Mouse (Mus musculus) kidney, postnatal 14 days (tissue): ENCODE measurements at regions not wholly inside any gene's neighbourhood (a gene's known extent, or its start where the extent isn't known, plus 50 kb on each side); places are given as distances from the start of the nearest gene placed in this dataset.

Source experiments
- DNase-seq: peaks from one replicate; pipeline ENCODE4 v3.0.0; 2022; ENCODE audit warnings: mixed read lengths

DNA sequence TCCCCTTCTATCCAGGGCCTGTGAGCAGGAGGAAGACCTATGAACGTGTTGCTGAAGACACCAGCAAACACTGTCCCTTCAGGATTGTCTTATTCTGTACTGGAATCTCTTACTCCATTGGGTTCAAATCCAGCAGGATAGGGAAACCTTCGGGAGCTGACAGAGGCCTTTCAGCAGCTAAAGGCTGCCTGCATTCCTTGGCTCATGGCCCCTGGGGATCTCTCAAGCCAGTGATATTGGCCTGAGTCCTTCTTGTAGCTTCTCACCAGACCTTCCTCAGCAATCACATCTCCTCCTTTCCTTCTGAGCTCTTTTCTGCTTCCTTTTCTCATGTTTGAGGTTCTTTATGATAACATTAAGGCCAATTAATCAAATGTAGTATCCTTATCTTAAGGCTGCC is 103.8 kb upstream of the Sh3bp4 start:
- DNase-seq = no peak

DNA sequence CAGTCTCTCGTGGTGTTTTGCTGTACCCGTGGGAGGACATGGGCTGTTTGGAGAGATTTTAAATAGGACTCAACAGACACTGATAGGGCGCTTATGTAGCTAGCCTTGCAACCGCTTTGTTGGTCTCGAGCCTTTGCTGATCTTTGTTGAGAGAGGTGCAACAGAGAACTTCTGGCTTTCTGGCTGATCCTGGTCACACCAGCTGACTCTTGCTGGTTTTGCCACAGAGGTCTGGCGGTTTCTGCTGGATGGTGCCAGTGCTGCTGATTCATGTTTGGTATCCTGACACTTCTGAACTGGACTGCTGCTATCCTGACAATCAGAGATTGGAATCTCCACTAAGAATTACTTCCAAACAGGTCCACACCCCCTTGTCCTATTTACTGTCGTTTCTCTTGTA is 102.1 kb upstream of the Sh3bp4 start:
- DNase-seq = no peak

DNA sequence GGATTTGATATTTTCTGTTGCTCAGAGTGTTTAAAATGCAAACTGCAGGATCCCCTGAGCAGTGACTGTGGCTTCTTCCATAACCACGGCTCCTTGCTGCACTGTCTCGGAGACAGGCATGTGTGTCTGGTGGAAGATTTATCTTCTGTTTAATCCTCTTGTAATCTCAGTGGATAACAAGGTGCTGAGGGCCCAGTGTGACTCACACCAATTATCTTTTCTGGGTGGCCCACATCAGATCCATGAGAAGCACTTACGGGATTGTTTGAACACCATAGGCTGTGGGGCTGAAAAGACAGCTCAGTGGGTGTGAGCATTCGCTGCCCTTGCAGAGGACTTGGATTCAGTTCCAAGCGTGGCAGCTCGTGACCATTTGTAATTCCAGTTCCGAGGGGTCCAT is 101.2 kb upstream of the Sh3bp4 start:
- DNase-seq = no peak

DNA sequence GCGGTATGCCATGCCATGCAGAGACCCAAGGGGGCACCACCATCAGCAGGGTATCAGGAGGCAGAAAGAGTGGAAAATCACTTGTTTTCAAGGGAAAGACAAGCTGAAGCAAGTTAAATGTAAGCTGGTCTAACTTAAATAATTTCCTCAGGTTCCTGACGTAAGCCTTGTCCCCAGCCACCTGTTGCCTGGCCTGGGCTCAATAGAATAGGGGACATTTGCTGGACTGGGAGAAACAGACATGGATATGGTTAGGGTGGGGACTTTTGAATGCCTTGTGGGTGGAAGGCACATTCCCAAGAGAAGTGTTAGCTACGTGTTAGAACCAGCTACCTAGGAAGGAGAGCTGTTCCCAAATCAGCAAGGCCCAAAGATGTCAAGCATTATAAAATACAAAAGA is 100.6 kb upstream of the Sh3bp4 start:
- DNase-seq = no peak

DNA sequence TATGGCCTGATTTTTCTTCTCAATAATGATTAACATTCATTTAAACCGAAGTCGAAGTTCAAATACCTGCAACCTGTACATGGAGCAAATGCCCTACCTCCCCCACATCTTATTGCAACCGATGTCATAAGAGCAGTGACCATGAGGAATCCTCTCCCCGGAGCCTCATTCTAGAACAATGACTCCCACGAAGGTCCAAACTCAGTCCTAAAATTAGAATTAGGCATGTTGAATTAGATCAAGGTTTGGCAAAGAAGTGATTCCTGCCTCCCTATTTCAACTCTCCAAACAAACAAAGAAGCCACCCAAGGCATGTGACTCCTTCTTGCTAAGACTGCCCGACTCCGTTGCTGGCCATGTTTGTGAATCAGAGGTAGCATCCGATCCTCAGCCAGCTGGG is 94.1 kb upstream of the Sh3bp4 start:
- DNase-seq = peak; percentile 24

DNA sequence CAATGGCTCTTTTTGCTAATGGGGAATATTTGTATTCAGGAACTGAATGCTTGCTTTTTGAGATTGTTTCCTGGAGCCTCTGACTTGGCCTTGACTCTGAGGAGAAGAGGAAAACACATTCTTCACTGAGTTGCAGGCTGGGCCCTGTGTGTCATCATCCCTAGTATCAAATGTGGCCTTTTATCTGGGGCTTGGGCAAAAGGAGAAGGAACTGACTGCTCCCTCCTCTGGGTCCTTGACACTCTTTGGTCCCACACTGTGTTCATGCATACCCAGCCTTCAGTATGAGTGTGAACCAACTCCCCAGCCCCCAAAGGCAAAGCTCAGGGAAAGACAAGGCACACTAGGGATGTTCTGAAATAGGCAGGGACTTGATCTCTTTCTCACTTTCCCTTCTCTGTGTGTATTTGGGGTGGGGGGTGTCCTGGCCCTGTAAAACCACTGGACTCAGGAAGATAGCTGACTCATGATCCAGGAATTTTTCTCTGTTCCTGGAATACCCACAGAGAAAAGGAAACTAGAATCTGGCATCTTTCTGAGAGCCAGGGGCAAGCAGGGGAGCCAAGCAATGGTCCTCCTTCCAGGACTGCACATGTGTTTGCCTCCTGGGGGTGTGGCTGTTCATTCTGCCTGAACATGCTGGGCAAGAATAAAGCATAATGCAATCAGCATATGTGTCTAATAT is 82.1 kb upstream of the Sh3bp4 start:
- DNase-seq = no peak

DNA sequence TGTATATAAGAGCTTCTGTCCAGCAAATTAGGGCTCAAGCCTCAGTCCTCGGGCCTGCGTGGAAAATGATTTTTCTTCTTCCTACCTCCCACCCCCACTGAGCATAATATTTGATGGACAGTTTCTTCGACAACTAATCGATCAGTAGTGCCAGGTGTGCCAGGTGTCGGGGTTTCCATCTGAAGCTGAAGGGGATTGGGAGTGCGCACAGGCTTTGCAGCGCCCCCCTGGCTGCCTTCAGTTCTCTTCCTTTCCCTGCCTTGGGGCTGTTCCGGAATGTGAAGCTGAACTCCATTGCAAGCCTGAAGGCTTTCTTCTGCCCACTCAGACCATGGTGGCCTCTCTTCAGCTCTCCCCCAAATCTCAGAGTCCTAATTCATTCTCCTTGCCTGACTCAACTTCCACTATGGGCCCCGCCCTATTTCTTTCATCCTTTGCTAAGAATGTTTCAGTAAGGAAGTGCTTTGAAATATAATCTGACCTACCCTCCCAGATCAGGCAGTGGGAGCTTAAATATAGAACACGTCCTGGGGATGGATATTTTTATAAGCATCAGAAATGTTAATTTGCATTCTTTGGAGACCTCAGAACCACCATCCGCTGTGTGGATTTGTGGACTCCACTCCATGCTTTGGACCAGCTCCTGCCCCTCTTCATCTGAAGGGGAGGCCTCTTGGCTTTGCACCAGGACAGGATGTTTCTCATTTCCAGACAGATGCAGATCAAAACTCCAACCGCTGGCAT is 75.5 kb upstream of the Sh3bp4 start:
- DNase-seq = peak; percentile 22

DNA sequence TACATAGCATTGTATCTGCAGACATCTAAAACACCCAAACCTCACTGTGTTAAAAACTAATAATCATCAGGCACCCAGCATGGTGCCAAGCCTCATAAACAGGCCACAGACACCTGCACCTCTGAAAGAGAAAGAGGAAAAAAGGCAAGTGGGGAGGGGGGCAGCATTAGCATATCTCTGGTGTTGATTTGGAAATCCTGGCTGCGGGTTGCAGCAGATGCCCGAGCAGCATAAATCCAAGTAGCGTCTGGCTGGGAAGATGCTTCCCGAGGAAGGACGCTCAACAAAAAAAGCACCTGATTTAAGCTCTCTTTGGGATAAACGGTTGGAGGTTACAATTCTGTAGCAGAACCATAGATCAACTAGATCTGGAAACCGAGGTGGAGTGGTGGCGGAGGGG is 74.3 kb upstream of the Sh3bp4 start:
- no peak for DNase-seq

DNA sequence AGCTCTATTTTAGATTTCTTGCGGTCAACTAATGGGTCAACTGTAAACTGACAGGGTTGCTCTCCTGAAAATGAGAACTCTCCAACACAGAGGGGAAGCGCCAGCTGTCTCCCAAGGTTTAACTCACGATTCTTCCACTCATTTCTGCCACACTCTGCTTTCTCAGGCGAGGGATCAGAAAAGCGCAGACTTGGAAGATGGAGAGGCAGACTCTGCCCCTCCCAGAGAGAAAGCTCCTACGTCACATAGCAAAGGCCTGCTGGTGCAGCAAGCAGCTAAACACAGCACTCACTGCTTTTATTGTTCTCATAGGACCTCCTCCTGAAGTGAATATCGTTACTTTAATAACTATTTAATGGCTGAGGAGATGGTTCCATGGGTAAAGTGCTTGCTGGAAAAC is 73.6 kb upstream of the Sh3bp4 start:
- DNase-seq = no peak

DNA sequence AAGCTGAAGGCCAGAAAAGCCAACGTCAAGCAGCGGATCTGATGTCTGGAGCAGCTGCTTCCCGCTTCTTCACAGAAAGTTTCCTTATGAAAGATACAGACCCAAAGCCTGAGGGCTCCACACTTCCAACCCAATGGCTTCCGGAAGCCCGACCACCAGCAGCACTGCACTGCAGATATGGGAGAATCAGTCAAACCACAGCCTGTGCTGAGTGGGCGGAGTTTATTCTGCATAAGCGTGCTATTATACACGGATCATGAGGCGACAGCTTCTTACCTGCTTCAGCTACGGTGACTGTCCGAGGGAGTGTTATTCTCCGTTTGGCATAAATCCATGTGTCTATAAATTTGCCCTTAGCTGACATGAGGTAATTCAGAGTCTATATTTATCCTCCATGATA is 72.4 kb upstream of the Sh3bp4 start:
- no peak for DNase-seq

DNA sequence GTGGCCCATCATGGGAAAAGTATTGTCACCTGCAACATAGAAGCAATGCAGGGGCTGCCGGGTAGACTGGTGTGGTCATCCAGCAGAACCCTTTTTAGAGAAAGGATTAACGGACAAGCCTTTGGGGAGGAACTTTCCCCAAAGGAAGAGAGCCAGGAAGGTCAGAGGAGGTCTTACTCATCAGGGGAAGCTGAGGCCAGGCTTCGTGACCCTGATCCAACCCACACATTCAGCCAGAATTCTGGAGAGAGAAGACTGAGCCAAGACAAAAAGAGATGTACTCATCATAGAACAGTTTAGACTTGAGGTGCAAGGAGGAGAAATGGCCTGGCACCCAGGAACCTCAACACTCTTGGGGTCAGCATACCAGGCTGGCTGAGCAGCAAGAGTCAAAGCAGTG is 67.9 kb upstream of the Sh3bp4 start:
- peak; percentile 26 for DNase-seq

DNA sequence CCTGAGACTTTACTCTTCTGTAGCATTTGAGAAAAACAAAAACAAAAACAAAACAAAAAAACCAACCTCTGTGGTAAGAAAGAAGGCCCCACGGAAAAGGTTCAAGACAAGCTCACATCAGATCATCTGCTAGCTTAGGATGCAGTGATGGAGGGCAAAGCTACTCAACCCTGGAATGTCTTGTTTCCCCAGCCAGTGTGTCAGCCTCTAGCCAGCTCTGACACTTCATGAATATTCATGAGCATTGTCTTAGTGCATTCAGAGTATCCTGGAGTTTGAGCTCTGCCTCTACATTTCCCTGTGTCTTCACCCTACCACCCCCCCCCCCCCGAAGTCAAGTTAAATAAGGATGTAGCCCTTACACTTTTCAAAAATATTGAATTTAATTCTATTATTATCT is 66.5 kb upstream of the Sh3bp4 start:
- no peak for DNase-seq

DNA sequence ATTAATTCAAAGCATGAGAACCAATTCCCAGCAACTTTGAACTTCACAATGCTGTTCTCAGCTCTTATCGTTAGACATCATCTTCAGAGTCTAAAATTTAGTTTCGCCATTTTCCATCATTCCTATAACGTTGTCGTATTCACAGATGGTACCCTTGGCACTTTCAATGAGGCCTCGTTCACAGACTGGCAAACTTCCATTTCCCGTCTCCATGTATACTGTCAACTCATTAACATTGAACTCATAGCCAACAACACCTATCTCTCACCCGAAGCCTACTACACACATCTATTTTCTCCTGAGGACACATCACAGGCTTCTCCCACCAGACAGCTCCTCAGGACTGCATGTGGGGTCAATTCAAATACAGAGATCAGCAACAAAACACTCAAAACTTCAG is 62.7 kb upstream of the Sh3bp4 start:
- no peak for DNase-seq

DNA sequence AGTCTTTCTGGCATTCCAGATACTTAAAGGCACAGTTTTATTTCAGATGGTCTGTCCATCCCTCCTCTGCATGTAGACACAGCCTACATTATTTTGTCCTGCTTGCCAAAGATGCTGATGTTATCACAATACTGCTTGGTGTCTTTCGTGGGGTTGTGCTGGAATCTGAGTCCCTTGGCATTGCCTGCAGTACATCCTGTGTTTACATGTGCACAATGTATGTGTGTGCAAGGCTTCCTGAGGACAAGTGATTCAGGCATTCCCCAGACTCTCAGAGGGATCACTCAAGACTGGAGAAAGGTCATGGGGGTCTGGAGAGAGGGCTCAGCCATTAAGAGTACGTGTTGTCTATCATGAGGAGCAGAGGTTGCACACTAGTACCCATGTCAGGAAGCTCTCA is 60.0 kb upstream of the Sh3bp4 start:
- DNase-seq = no peak

DNA sequence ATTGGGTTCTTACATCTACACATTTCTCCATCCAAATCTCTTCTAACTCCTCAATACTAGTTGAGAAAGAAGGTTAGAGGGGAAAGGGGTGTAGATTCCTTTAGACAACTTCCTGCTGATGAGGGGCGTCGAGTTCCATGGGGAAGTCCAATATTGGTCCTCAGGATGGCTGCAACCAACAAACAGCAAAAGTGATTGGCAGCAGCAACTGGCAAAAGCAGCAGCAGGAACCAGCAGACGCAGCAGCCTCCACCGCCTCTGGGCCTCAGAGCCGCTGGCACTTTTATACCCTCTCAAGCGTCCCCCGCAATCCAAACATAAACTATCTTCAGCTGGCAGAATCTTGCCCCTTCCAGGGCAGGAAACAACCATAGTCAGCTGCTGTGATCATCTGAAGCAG is 58.8 kb upstream of the Sh3bp4 start:
- DNase-seq = peak; percentile 23

DNA sequence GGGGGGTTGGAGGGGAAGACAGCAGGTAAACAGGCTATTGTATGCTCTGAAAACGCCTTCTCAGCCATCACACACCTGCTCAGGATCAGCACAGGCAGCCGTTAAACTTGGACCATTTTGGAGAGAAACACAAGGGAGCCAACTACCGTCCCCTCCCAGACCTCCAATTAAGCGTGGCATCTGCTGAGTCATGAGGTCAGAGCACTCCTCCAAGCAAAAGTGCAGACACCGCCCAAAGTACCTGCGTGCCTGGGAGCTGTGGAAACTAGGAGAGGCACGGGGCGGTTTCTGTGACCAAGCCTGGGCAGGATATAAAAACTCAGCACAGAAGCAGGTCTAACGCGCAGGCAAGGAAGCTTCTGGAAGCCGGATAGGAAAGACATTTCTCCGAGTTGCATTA is 54.8 kb upstream of the Sh3bp4 start:
- DNase-seq = peak; percentile 81

DNA sequence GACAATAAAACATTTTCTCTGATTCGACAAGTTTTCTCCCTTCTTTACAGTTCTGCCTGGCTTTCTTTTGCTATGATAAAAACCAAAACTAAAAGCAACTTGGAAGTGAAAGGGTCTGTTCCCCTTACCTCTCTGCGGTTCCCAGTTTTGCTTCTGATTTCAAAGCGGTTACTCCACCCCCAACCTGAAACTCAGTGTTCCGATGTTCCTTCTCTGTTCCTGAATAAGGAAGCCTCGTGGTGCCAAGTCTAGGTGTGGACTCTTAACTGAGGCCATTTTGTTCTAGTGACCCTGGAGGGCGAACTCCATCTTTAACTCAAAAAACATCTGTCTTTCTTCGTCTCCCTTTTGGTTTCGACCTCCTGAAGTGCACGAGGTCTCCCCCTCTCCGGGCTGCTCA is 54.4 kb upstream of the Sh3bp4 start:
- no peak for DNase-seq

DNA sequence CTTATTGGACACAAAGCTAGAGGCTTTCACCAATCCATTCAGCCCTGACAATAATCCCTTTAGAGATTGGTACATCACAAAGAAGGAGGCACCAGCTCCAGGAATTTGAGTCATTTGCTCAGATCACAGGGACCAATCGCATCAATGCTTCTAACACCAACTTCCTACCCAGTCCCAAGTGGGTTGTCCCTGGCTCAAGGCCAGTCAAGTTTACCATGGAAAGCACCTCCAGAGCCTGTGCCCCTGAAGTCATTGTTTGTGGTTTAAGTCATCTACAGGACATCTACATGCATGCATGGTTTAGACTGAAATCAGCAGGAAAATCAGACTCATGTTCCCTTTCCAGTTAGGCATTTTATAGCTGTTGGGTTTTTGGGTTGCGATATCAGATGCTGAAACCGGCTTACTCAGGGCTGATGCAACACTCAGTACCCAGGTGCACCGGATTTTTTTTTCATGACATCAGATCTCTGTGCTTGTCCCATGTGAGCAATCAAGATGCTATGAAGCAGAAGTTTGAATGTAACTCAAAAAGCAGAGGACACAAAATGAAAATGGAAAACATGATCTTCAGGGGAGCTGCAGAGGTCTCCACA is 50.3 kb upstream of the Sh3bp4 start:
- DNase-seq = no peak
